In the genomic region with DNA sequence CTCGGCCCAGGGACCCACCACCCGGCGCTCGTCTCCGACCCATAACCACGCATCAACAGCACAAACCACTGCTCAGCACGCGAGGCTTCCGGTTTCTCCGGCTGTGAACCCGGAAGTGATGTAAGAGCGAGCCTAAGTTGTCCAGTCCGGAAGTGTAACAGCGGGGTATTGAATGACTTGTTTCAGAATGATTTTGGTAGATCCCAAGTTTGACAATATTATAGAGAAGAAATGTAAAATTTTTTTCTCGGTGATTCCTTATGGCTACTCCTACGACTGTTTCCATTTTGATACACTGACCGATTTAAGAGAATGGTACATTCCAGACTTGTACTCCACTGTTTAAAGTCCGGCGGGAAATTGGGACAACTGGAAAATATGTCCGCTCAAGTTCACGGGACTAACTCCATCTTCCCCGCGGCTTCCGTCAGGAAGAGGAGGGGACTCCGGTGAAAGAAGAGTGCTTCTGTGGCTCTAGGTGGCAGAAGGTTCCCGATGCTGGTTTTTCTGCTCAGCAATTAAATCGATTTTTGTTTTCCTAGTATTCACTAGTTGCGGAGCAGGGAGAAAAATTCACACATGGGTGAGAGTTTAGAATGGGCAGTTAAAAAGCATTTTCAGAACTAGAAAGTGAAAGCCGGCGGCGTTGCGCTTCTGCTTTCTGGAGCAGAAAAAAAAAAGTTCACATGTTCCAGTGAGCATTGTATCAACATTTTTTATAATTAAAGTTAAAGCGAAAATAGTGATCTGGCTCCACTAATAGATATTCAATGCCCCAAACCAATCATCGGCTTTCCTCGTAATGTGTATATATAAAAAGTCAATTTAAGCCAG, we compare ENCODE assay signal across 8 mouse cellular contexts. TPM values are rescaled to one million over a fixed set of nuclear protein-coding genes. Genes with fewer than 3 reads are reported as not detected.
DNase-seq lines count a peak whose midpoint lies in the region; ATAC-seq and TF ChIP-seq lines count a peak whose summit lies in the region.

A gene (minus strand): TSS at position 99 of the 834 bp plus-strand sequence.

- intact Hi-C loops in gastrocnemius, adult 2 months (cut with DNase I): loop anchor here (5.0 kb wide), 1 partner anchor 760 kb away; no protein-coding TSS in a partner anchor
- intact Hi-C loops in left cerebral cortex, adult 2 months (cut with DNase I): loop anchor here (2.0 kb wide), 1 partner anchor 483 kb away; no protein-coding TSS in a partner anchor

- peak within 1 kb of the TSS; percentile 51 for H3K9ac ChIP-seq in hindbrain, postnatal 0 days (replicated peaks; ENCODE audit: low read length)

- DNase-seq in ZHBTc4 (ENCODE audit: low read depth, low spot score): peak; percentile 96
- DNase-seq in gastrocnemius, adult 2 months: peak; percentile 88
- peak; percentile 97 for DNase-seq in hindbrain, postnatal 0 days (ENCODE audit: low spot score)
- peak; percentile 81 to 85 for DNase-seq in left cerebral cortex, adult 2 months (ENCODE audit: extremely low spot score in 1 of 2, low spot score in 2 of 2)
- DNase-seq in right cerebral cortex, adult 2 months (ENCODE audit: low spot score in 2 of 2): peak; percentile 84 to 90
- DNase-seq in urinary bladder, postnatal 14 days (ENCODE audit: low spot score): peak; percentile 87

- H3K4me3 ChIP-seq in gastrocnemius, adult 2 months: peak within 1 kb of the TSS; percentile 83
- peak within 1 kb of the TSS; percentile 69 for H3K4me3 ChIP-seq in hindbrain, postnatal 0 days (ENCODE audit: low read length)
- H3K4me3 ChIP-seq in left cerebral cortex, adult 2 months: peak within 1 kb of the TSS; percentile 94

- 3% methylated on average over 35 of the region's 35 CpGs for WGBS in hindbrain, postnatal 0 days

- peaks cover 16% of the 10 kb centered on the region for H3K36me3 ChIP-seq in hindbrain, postnatal 0 days (ENCODE audit: insufficient read depth, low read length)

- H3K9me3 ChIP-seq in hindbrain, postnatal 0 days (ENCODE audit: low read length): no peaks in the 10 kb centered on the region

- ATAC-seq in common myeloid progenitor, adult 5-6 weeks (replicated peaks; ENCODE audit: low read depth, poor library complexity, severe bottlenecking): peak; percentile 94
- ATAC-seq in hindbrain, postnatal 0 days: peak; percentile 97
- ATAC-seq in megakaryocyte, adult 5-6 weeks (ENCODE audit: poor library complexity, severe bottlenecking): peak; percentile 95

- peak; percentile 54; the same call in 1 of the 2 replicates for TF ChIP-seq CTCF in gastrocnemius, adult 2 months (IDR thresholded peaks at IDR 0.05)
- peak; percentile 65 for TF ChIP-seq CTCF in hindbrain, postnatal 0 days (IDR thresholded peaks at IDR 0.05; ENCODE audit: low read depth)
- peak; percentile 41 for TF ChIP-seq CTCF in left cerebral cortex, adult 2 months (IDR thresholded peaks at IDR 0.05)

- peak within 1 kb of the TSS; percentile 96 for H3K27ac ChIP-seq in gastrocnemius, adult 2 months
- peak within 1 kb of the TSS; percentile 84 for H3K27ac ChIP-seq in hindbrain, postnatal 0 days
- H3K27ac ChIP-seq in left cerebral cortex, adult 2 months: peak within 1 kb of the TSS; percentile 97

- H3K4me1 ChIP-seq in hindbrain, postnatal 0 days (ENCODE audit: insufficient read depth, low read length): peaks cover 4% of the 10 kb centered on the region; the same call in 1 of the 2 replicates

- peak within 1 kb of the TSS; percentile 96 for H3K4me2 ChIP-seq in hindbrain, postnatal 0 days (ENCODE audit: low read depth, low read length)

- H3K27me3 ChIP-seq in hindbrain, postnatal 0 days (ENCODE audit: insufficient read depth, low read length): no peaks in the 10 kb centered on the region

RNA-seq across cellular contexts. Expression of the gene that starts here (rescaled TPM):
- total RNA-seq in common myeloid progenitor, adult 5-6 weeks (2017): 57.8 and 59.3 TPM in 2 replicates
- 10 to 100 TPM; 19.5 to 20.2 TPM for total RNA-seq in gastrocnemius, adult 2 months (2021)
- 9.9 and 16.7 TPM in 2 replicates for total RNA-seq in hindbrain, postnatal 0 days (2014; rRNA removed)
- 42.1 and 45.4 TPM in 2 replicates for polyA plus RNA-seq in hindbrain, postnatal 0 days (2015; fragmentation: Nextera tagmentation; extraction: Ambion mirVana)
- total RNA-seq in left cerebral cortex, adult 2 months (2021): 10 to 100 TPM; 21.2 to 23.2 TPM
- total RNA-seq in megakaryocyte, adult 5-6 weeks (2015): 19.2 and 19.9 TPM in 2 replicates
- 38.2 and 42.9 TPM in 2 replicates for total RNA-seq in megakaryocyte, adult 5-6 weeks (2017)

Comparison
In these comparisons a context has a peak if more than half of its experiments do, and no peak if none do; other contexts are left out.
1. Peak in every context shown above with its lines: DNase-seq, ATAC-seq, H3K4me3 ChIP-seq and H3K27ac ChIP-seq.